Mouse (Mus musculus): ENCODE data around the gene Chpt1.

DNA sequence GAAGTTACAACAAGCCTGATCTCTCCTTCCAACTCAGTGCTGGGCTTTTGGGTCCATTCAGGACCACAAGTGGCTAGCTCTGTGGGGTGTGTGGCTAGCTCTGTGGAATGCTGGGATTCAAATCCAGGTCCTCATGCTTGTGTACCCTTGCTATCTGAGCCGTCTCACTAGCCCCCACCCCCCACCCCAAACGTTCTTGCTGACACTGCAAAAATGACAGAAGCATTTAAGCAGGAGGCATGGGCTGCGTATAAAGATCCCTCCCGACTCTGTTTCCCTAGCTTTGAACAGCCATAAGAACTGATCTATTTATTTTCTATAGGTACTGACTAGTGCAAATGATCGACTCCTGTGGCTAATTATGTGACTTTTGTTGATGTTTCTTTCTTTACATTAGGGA is 26.8 kb upstream of the Chpt1 start:
- TF ChIP-seq POLR2A (IDR thresholded peaks at IDR 0.05; ENCODE audit: control insufficient read depth, extremely low read depth, insufficient read depth, low read length, poor library complexity) (no peak), CTCF (IDR thresholded peaks at IDR 0.05; ENCODE audit: borderline replicate concordance, control insufficient read depth, extremely low read depth, insufficient read depth, low read length, poor library complexity) (no peak)

All from thymus, adult 2 months (tissue).